Mouse (Mus musculus) hindbrain, embryonic 12.5 days (tissue): ENCODE measurements at regions not wholly inside any gene's neighbourhood (a gene's known extent, or its start where the extent isn't known, plus 50 kb on each side); places are given as distances from the start of the nearest gene placed in this dataset.
"Not testable (repeated sequence)": the region's sequence is repeated elsewhere in the genome, so short reads cannot be mapped to it uniquely, and the experiment has no call there.

Source experiments
- ATAC-seq: fragments of 200-750 bp; cut with Nextera tagmentation; 2 replicates; pipeline ENCODE4 v1.8.0; 2017; ENCODE audit warnings: moderate TSS enrichment; ENCODE audit not compliant: low FRiP score
- H3K27ac ChIP-seq: fragments of 300-500 bp; sonication (generic); 2 replicates; pipeline ENCODE4 v1.5.1; 2016; ENCODE audit warnings: mild to moderate bottlenecking
- H3K27me3 ChIP-seq: fragments of 300-500 bp; sonication (generic); 2 replicates; pipeline ENCODE4 v1.6.1; 2016; ENCODE audit warnings: mild to moderate bottlenecking
- H3K36me3 ChIP-seq: fragments of 300-500 bp; sonication (generic); 2 replicates; pipeline ENCODE4 v1.6.1; 2016; ENCODE audit warnings: mild to moderate bottlenecking
- H3K4me1 ChIP-seq: fragments of 300-500 bp; sonication (generic); 2 replicates; pipeline ENCODE4 v1.6.1; 2016
- H3K4me2 ChIP-seq: fragments of 300-500 bp; sonication (generic); replicated peaks from 2 replicates; pipeline ENCODE4 v1.6.1; 2016; ENCODE audit warnings: mild to moderate bottlenecking
- H3K4me3 ChIP-seq: fragments of 300-500 bp; sonication (generic); 2 replicates; pipeline ENCODE4 v1.5.1; 2016; ENCODE audit warnings: mild to moderate bottlenecking
- H3K9ac ChIP-seq: fragments of 300-500 bp; sonication (generic); 2 replicates; pipeline ENCODE4 v1.6.1; 2016; ENCODE audit warnings: mild to moderate bottlenecking, moderate library complexity
- H3K9me3 ChIP-seq: fragments of 300-500 bp; sonication (generic); replicated peaks from 2 replicates; pipeline ENCODE4 v1.6.1; 2016; ENCODE audit warnings: mild to moderate bottlenecking
- whole genome bisulfite sequencing: fragments of 180-500 bp; shearing (Covaris S2); methylation state at CpG from one replicate; pipeline ENCODE4 v1.1.7; 2016; 5-methylcytosine and 5-hydroxymethylcytosine counted together

GRCm38 (mm10) chr8:71081291-71081690 lies 175.6 kb downstream of the Map1s start:
- H3K36me3 ChIP-seq, ATAC-seq, H3K9me3 ChIP-seq, H3K4me2 ChIP-seq, H3K9ac ChIP-seq, H3K4me1 ChIP-seq, H3K4me3 ChIP-seq, H3K27me3 ChIP-seq, H3K27ac ChIP-seq: not testable (repeated sequence)
- WGBS = 0% methylated on average over 1 of the region's 1 CpGs

- not testable (repeated sequence) for H3K4me3 ChIP-seq, H3K4me1 ChIP-seq, H3K27ac ChIP-seq, H3K36me3 ChIP-seq, ATAC-seq, H3K27me3 ChIP-seq, H3K4me2 ChIP-seq, H3K9ac ChIP-seq, H3K9me3 ChIP-seq
- 50% methylated on average over 2 of the region's 2 CpGs for WGBS
Observed at GRCm38 (mm10) chr8:71127131-71127530, 145.4 kb upstream of the Myo9b start.

- Histone ChIP-seq H3K4me1 (no peaks in the 10 kb centered on the region), H3K4me3 (no peak overlapping the region), H3K27me3 (no peaks in the 10 kb centered on the region), H3K36me3 (no peaks in the 10 kb centered on the region), H3K4me2 (no peak overlapping the region), H3K9ac (no peak overlapping the region), H3K27ac (no peak overlapping the region), H3K9me3 (no peaks in the 10 kb centered on the region)
- peak; percentile 73 for ATAC-seq
- WGBS = 64% methylated on average over 4 of the region's 4 CpGs
Observed at GRCm38 (mm10) chr8:71130411-71131261, 141.9 kb upstream of the Myo9b start.

GRCm38 (mm10) chr8:71131327-71132089 lies 141.0 kb upstream of the Myo9b start:
- 90% methylated on average over 4 of the region's 4 CpGs for WGBS
- ATAC-seq = peak; percentile 42; the same call in 1 of the 2 replicates

GRCm38 (mm10) chr8:71132898-71133297 lies 139.6 kb upstream of the Myo9b start:
- H3K4me2 ChIP-seq, H3K4me1 ChIP-seq, H3K36me3 ChIP-seq, H3K27me3 ChIP-seq, H3K4me3 ChIP-seq, H3K9ac ChIP-seq, H3K27ac ChIP-seq, H3K9me3 ChIP-seq, ATAC-seq: not testable (repeated sequence)
- 69% methylated on average over 1 of the region's 1 CpGs for WGBS

More at GRCm38 (mm10) chr8:71131327-71132089, 141.0 kb upstream of the Myo9b start:
- no peak overlapping the region for H3K9ac ChIP-seq
- no peaks in the 10 kb centered on the region for H3K27me3 ChIP-seq
- H3K27ac ChIP-seq = no peak overlapping the region
- H3K9me3 ChIP-seq = no peaks in the 10 kb centered on the region
- no peaks in the 10 kb centered on the region for H3K4me1 ChIP-seq
- no peak overlapping the region for H3K4me3 ChIP-seq
- no peak overlapping the region for H3K4me2 ChIP-seq
- no peaks in the 10 kb centered on the region for H3K36me3 ChIP-seq

GRCm38 (mm10) chr8:71137131-71137530 lies 135.4 kb upstream of the Myo9b start:
- WGBS = 90% methylated on average over 3 of the region's 3 CpGs

GRCm38 (mm10) chr8:71142373-71142973 lies 130.0 kb upstream of the Myo9b start:
- H3K27me3 ChIP-seq, H3K36me3 ChIP-seq, H3K4me2 ChIP-seq, H3K9me3 ChIP-seq, H3K4me1 ChIP-seq, H3K4me3 ChIP-seq, ATAC-seq, H3K27ac ChIP-seq, H3K9ac ChIP-seq: not testable (repeated sequence)
- WGBS = 74% methylated on average over 3 of the region's 3 CpGs

More at GRCm38 (mm10) chr8:71137131-71137530, 135.4 kb upstream of the Myo9b start:
- not testable (repeated sequence) for H3K27ac ChIP-seq, H3K4me1 ChIP-seq, H3K4me2 ChIP-seq, H3K9ac ChIP-seq, H3K4me3 ChIP-seq, H3K9me3 ChIP-seq, H3K27me3 ChIP-seq, H3K36me3 ChIP-seq, ATAC-seq

GRCm38 (mm10) chr8:71171478-71172210 lies 100.9 kb upstream of the Myo9b start:
- ATAC-seq = peak; percentile 40; the same call in 1 of the 2 replicates
- H3K4me2 ChIP-seq, H3K9ac ChIP-seq, H3K4me1 ChIP-seq, H3K36me3 ChIP-seq, H3K27me3 ChIP-seq, H3K4me3 ChIP-seq, H3K9me3 ChIP-seq, H3K27ac ChIP-seq: not testable (repeated sequence)
- 59% methylated on average over 3 of the region's 3 CpGs for WGBS

GRCm38 (mm10) chr8:71192939-71193338 lies 79.6 kb upstream of the Myo9b start:
- not testable (repeated sequence) for H3K27me3 ChIP-seq, ATAC-seq, H3K4me2 ChIP-seq, H3K4me1 ChIP-seq, H3K27ac ChIP-seq, H3K9me3 ChIP-seq, H3K4me3 ChIP-seq, H3K36me3 ChIP-seq, H3K9ac ChIP-seq
- 64% methylated on average over 1 of the region's 1 CpGs for WGBS

- H3K4me1 ChIP-seq, H3K27ac ChIP-seq, H3K4me2 ChIP-seq, H3K9me3 ChIP-seq, H3K4me3 ChIP-seq, H3K36me3 ChIP-seq, H3K27me3 ChIP-seq, H3K9ac ChIP-seq: not testable (repeated sequence)
- WGBS = 79% methylated on average over 9 of the region's 9 CpGs
- peak; percentile 50; the same call in 1 of the 2 replicates for ATAC-seq
Observed at GRCm38 (mm10) chr8:71195006-71195722, 77.3 kb upstream of the Myo9b start.
